Mouse (Mus musculus) CH12.LX (cell line): ENCODE measurements around the gene Tbc1d19. TPM values are rescaled to one million over a fixed set of nuclear protein-coding genes. Genes with fewer than 3 reads are reported as not detected.

Experiments used
- DNase-seq: peaks from one replicate; pipeline ENCODE4 v3.0.0-alpha.2; 2013; ENCODE audit errors: extremely low read depth
- H3K27ac ChIP-seq: 2 replicates; pipeline ENCODE4 v1.5.1; 2012; ENCODE audit warnings: low read depth, mild to moderate bottlenecking, control low read depth, moderate library complexity; ENCODE audit not compliant: insufficient read depth
- H3K27me3 ChIP-seq: replicated peaks from 2 replicates; pipeline ENCODE3; 2012; ENCODE audit warnings: inconsistent platforms
- H3K36me3 ChIP-seq, 2 experiments: replicated peaks in 1 of 2; 2 replicates each; pipeline versions ENCODE3 to v1.6.1; 2012; ENCODE audit warnings: inconsistent platforms in 1 of 2, low read length in 1 of 2, mild to moderate bottlenecking in 1 of 2, mixed read lengths in 1 of 2, moderate library complexity in 1 of 2; ENCODE audit not compliant: control insufficient read depth in 1 of 2, insufficient read depth in 1 of 2
- H3K4me1 ChIP-seq, 2 experiments: 2 replicates each; pipeline ENCODE4 v1.6.1; 2012; ENCODE audit warnings: inconsistent platforms in 1 of 2, moderate library complexity in 1 of 2; ENCODE audit not compliant: insufficient read depth in 2 of 2, control insufficient read depth in 1 of 2
- H3K4me2 ChIP-seq: 2 replicates; pipeline ENCODE4 v1.6.1; 2012; ENCODE audit warnings: low read depth, mild to moderate bottlenecking, control low read depth; ENCODE audit not compliant: poor library complexity, insufficient read depth, severe bottlenecking
- H3K4me3 ChIP-seq, 3 experiments: fragments of 150-350 bp in 1 of 3; sonication (generic) in 1 of 3; replicated peaks in 1 of 3; 2 replicates each; pipeline versions ENCODE3 to v1.5.1; 2011 to 2012; ENCODE audit warnings: low read depth in 2 of 3, low read length in 2 of 3, mild to moderate bottlenecking in 2 of 3, moderate library complexity in 2 of 3, control low read depth in 1 of 3, improper control_type of control experiment in 1 of 3, inconsistent platforms in 1 of 3, mixed read lengths in 1 of 3; ENCODE audit not compliant: poor library complexity in 1 of 3
- H3K79me2 ChIP-seq: replicated peaks from 2 replicates; pipeline ENCODE4 v1.6.1; 2012; ENCODE audit warnings: mild to moderate bottlenecking, moderate library complexity; ENCODE audit not compliant: control insufficient read depth, poor library complexity, insufficient read depth, severe bottlenecking; ENCODE audit errors: extremely low read depth
- H3K9ac ChIP-seq: 2 replicates; pipeline ENCODE4 v1.6.1; 2012; ENCODE audit warnings: low read depth, mild to moderate bottlenecking, control low read depth, moderate library complexity; ENCODE audit not compliant: insufficient read depth
- H3K9me3 ChIP-seq: replicated peaks from 2 replicates; pipeline ENCODE3; 2012; ENCODE audit warnings: low read length, inconsistent platforms, mixed read lengths
- CHD1 ChIP-seq: IDR thresholded peaks from 2 replicates; pipeline ENCODE4 v1.6.1; 2012; ENCODE audit warnings: low read depth, low read length, improper control_type of control experiment, inconsistent platforms
- CHD2 ChIP-seq: IDR thresholded peaks from 2 replicates; pipeline ENCODE4 v1.6.1; 2011; ENCODE audit warnings: low read length, improper control_type of control experiment
- CTCF ChIP-seq, 2 experiments: IDR thresholded peaks in 1 of 2; conservative IDR thresholded peaks in 1 of 2; 2 replicates each; pipeline ENCODE4 v1.5.1; 2011 to 2012; ENCODE audit warnings: low read depth in 2 of 2, low read length in 2 of 2, improper control_type of control experiment in 1 of 2, inconsistent platforms in 1 of 2, mild to moderate bottlenecking in 1 of 2, moderate library complexity in 1 of 2
- IRF4 ChIP-seq: IDR thresholded peaks from 2 replicates; pipeline ENCODE4 v1.6.1; 2014; ENCODE audit warnings: low read depth, mild to moderate bottlenecking, inconsistent platforms, low read length, improper control_type of control experiment
- JUN ChIP-seq: IDR thresholded peaks from 2 replicates; pipeline ENCODE4 v1.6.1; 2011; ENCODE audit warnings: low read depth, mild to moderate bottlenecking, low read length, improper control_type of control experiment, moderate library complexity; ENCODE audit not compliant: insufficient read depth
- MAFK ChIP-seq: IDR thresholded peaks from 2 replicates; pipeline ENCODE4 v1.6.1; 2011; ENCODE audit warnings: low read length, improper control_type of control experiment; ENCODE audit not compliant: insufficient replicate concordance
- MAZ ChIP-seq: IDR thresholded peaks from 2 replicates; pipeline ENCODE4 v1.6.1; 2012; ENCODE audit warnings: low read depth, mild to moderate bottlenecking, inconsistent platforms, low read length, improper control_type of control experiment, moderate library complexity
- MEF2A ChIP-seq: IDR thresholded peaks from 2 replicates; pipeline ENCODE4 v1.6.1; 2014; ENCODE audit warnings: low read depth, mild to moderate bottlenecking, inconsistent platforms, low read length, improper control_type of control experiment, borderline replicate concordance
- PAX5 ChIP-seq: IDR thresholded peaks from 2 replicates; pipeline ENCODE4 v1.6.1; 2012; ENCODE audit warnings: low read length, inconsistent platforms, mixed read lengths
- POLR2A ChIP-seq: IDR thresholded peaks from 2 replicates; pipeline ENCODE4 v1.6.1; 2011; ENCODE audit warnings: low read depth, mild to moderate bottlenecking, improper control_type of control experiment, low read length
- TBP ChIP-seq: conservative IDR thresholded peaks from 2 replicates; pipeline ENCODE4 v1.6.1; 2011; ENCODE audit warnings: low read depth, low read length, improper control_type of control experiment
- UBTF ChIP-seq: IDR thresholded peaks from 2 replicates; pipeline ENCODE4 v1.6.1; 2012; ENCODE audit warnings: low read depth, mild to moderate bottlenecking, inconsistent platforms, low read length, improper control_type of control experiment, moderate library complexity
- USF1 ChIP-seq: IDR thresholded peaks from 2 replicates; pipeline ENCODE4 v1.6.1; 2014; ENCODE audit warnings: low read depth, mild to moderate bottlenecking, inconsistent platforms, low read length, improper control_type of control experiment
- ZMIZ1 ChIP-seq: IDR thresholded peaks from 2 replicates; pipeline ENCODE4 v1.6.1; 2012; ENCODE audit warnings: low read depth, mild to moderate bottlenecking, inconsistent platforms, low read length, improper control_type of control experiment
- ZNF384 ChIP-seq: IDR thresholded peaks from 2 replicates; pipeline ENCODE4 v1.6.1; 2012; ENCODE audit warnings: low read depth, low read length, improper control_type of control experiment, inconsistent platforms
- dilution Hi-C: fragments of 300-500 bp; cut with MboI; formaldehyde crosslinking; loops from 2 replicates; pipeline ENCODE4 v1.14.3; 2020; ENCODE audit warnings: low sequenced_read_pairs; ENCODE audit not compliant: extremely low pct_unique_long_range_greater_than_20kb, extremely low pct_ligation_motif_present
- in situ Hi-C: fragments of 300-500 bp; cut with MboI; formaldehyde crosslinking; loops from 3 replicates; pipeline ENCODE4 v1.14.3; 2019; ENCODE audit warnings: low sequenced_read_pairs, low pct_ligation_motif_present, low pct_unique_long_range_greater_than_20kb, mixed read lengths
- polyA plus RNA-seq: library from polyadenylated mRNA; unstranded; fragments of >175 nt; gene quantifications from 2 replicates; pipeline ENCODE4 v1.2.1, GENCODE M21; 2012; ENCODE audit warnings: low read depth; ENCODE audit not compliant: insufficient read length
- total RNA-seq, 2 experiments: library from RNA; depleted of rRNA; stranded (reverse); fragments of 300-350 nt in 1 of 2; fragments of >200 nt in 1 of 2; gene quantifications; 2 replicates each; pipeline ENCODE4 v1.2.3; 2012 to 2014

Gene Tbc1d19
- total and polyA plus RNA-seq, 3 experiments = 7.6 to 15.2 (median 14.8) TPM

- Histone ChIP-seq H3K9ac (no peak overlapping the region), H3K9me3 (no peaks in the 10 kb centered on the region), H3K36me3 (no peaks in the 10 kb centered on the region), H3K4me2 (no peak overlapping the region), H3K4me3 (no peak overlapping the region), H3K27me3 (no peaks in the 10 kb centered on the region), H3K27ac (no peak overlapping the region), H3K4me1 (peaks cover 0 to 5% of the 10 kb centered on the region in 2 experiments; a peak in 2 of 4 replicates), H3K79me2 (no peaks in the 10 kb centered on the region)
- DNase-seq = no peak
- no peak for TF ChIP-seq JUN
- no peak for TF ChIP-seq TBP
- TF ChIP-seq ZMIZ1 = no peak
- no peak for TF ChIP-seq IRF4
- in situ Hi-C loops = no loop called here
- dilution Hi-C loops = no loop called here
Measured at GRCm38 (mm10) chr5:53927886-53928285, 118.5 kb downstream of the Tbc1d19 start.

GRCm38 (mm10) chr5:53928537-53928936, 119.1 kb downstream of the Tbc1d19 start:
- Histone ChIP-seq H3K4me3 (no peak overlapping the region), H3K4me1 (peaks cover 0 to 5% of the 10 kb centered on the region in 2 experiments; a peak in 2 of 4 replicates), H3K9me3 (no peaks in the 10 kb centered on the region), H3K27me3 (no peaks in the 10 kb centered on the region), H3K36me3 (no peaks in the 10 kb centered on the region), H3K9ac (no peak overlapping the region), H3K79me2 (no peaks in the 10 kb centered on the region), H3K27ac (no peak overlapping the region), H3K4me2 (no peak overlapping the region)
- TF ChIP-seq MAZ = no peak
- no peak for TF ChIP-seq CTCF (conservative IDR thresholded peaks at IDR 0.05 in 1 of 2, IDR thresholded peaks at IDR 0.05 in 1 of 2; ENCODE audit: low read depth in 2 of 2, low read length in 2 of 2)
- no peak for TF ChIP-seq POLR2A
- TF ChIP-seq ZNF384 = no peak
- no peak for TF ChIP-seq JUN
- TF ChIP-seq MAFK = no peak
- no peak for TF ChIP-seq CHD2
- dilution Hi-C loops (no loop called here), in situ Hi-C loops (no loop called here)
- no peak for DNase-seq

- no peak overlapping the region for H3K4me3 ChIP-seq
- H3K27ac ChIP-seq = no peak overlapping the region
- peaks cover 0 to 5% of the 10 kb centered on the region in 2 experiments; a peak in 2 of 4 replicates for H3K4me1 ChIP-seq
- in situ Hi-C loops = no loop called here
- no peaks in the 10 kb centered on the region for H3K79me2 ChIP-seq
- DNase-seq = no peak
- no peaks in the 10 kb centered on the region for H3K27me3 ChIP-seq
- no peaks in the 10 kb centered on the region for H3K9me3 ChIP-seq
- no peak overlapping the region for H3K4me2 ChIP-seq
- TF ChIP-seq CHD1 (no peak), UBTF (no peak), MEF2A (no peak), CHD2 (no peak), USF1 (no peak), PAX5 (no peak)
- dilution Hi-C loops = no loop called here
- no peaks in the 10 kb centered on the region for H3K36me3 ChIP-seq
- no peak overlapping the region for H3K9ac ChIP-seq
Measured at GRCm38 (mm10) chr5:53929205-53929614, 119.8 kb downstream of the Tbc1d19 start.
